Mouse (Mus musculus) retina, postnatal 7 days (tissue): ENCODE measurements around the gene Tnip3.

ENCODE experiments used
- DNase-seq: peaks from one replicate; pipeline ENCODE4 v3.0.0-alpha.2; 2012; ENCODE audit warnings: low read depth, low spot score

Tnip3 gene

GRCm38 (mm10) chr6:65646408-65646807 is 121.3 kb downstream of the Tnip3 start:
- no peak for DNase-seq

DNA sequence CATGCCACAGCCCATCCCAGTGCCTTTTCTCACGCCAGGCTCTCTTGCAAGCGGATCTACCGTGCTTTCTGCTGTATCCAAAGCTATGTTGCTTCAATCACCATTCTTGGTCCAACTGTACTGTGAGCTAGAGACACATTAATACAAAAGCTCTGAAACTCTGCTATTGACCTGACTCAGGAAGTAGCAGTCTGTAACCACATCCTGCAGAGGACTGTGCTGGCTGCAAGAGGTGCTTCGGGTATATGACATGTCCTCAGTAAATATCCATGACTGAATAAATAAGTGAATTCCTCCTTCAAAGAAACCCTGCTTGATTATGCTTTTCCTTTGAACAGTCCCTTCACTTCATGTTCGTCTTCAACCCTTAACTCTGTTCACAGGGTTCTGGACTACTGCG is 122.6 kb downstream of the Tnip3 start:
- no peak for DNase-seq

GRCm38 (mm10) chr6:65651376-65651775 is 126.3 kb downstream of the Tnip3 start:
- peak; percentile 29 for DNase-seq

GRCm38 (mm10) chr6:65661272-65661671 is 136.2 kb downstream of the Tnip3 start:
- DNase-seq, result no peak

- no peak for DNase-seq
Measured at GRCm38 (mm10) chr6:65662050-65662449, 136.9 kb downstream of the Tnip3 start.

DNA sequence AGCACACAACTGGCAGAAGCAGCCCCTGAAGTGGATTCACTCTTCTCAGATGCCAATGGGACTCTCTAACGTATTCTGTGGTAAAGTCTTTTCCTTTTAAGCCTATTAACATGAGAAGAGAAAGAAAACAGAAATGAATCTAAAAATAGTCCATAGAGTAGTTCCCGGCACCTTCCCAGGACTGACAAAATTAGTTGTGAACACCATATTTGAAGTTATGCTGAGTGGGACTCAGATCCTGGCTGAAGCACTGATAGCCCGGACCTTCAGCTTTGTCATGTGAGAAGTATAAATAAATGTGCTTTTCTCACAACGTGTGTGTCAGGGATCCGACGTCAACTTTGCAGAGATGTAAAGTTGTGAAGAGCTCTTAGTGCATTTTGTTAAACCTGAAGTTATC is 138.9 kb downstream of the Tnip3 start:
- DNase-seq, result no peak

DNA sequence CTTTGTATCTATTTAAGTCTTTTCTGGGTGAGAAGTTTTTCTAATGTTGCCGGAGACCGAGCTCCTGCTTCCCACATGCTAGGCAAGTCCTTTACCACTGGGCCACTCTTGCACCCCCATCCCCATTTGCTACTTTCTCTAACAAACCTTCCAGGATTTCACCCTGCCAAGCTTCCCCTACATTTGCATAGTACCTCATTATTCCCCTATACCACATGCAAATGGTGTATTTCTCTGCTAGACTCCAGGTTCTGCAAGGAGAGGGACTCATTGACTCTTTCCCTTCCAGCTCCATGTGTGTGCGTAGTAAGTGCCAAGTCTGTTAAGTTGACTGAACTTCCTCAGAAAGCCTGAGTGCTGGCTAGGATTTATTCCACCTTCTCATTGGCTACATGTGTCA is 141.2 kb downstream of the Tnip3 start:
- no peak for DNase-seq

GRCm38 (mm10) chr6:65669971-65670370 is 144.9 kb downstream of the Tnip3 start:
- no peak for DNase-seq

DNA sequence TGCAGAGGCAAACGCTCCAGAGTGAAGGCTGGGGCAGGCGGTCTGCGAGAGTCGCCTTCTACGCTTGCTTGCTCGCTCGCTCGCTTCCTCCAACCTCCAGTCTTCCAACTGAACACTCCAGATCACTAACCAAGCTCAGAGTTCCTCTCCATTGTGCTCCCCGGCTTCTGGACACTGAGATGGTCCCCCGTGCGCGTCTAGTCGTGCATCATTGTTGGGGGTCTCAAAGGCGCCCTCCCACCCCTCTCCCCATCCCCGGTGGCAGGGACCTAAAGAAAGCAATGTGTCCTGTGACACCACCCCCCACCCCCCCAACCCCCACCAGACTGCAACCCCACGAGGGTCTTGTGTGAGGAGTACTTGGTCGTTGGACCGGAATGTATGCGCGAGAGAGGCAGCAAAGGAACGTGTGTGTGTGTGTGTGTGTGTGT is 145.9 kb downstream of the Tnip3 start:
- no peak for DNase-seq

DNA sequence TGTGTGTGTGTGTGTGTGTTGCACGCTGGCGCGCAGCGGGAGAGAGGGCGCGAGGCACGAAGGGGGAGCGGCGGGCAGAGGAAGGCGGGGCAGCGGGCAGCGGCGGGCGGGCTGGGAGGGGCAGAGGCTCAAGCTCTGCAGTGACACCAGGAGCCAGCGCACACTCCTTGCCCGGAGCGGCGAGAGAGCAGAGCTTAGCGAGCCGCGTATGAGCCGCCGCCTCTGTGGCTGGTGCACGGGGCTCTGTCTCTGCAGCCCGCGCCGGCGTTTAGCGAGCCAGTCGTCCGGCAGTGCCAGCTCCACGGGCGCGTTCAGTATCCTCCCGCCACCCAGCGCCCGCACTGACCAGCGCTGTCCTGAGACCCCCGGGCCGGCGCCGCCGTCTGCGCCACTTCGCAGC is 146.3 kb downstream of the Tnip3 start, which contains the start of gene Ndnf:
TSS of gene Ndnf (plus strand) at position 140 of the 400 bp plus-strand sequence.
- peak; percentile 65 for DNase-seq

DNA sequence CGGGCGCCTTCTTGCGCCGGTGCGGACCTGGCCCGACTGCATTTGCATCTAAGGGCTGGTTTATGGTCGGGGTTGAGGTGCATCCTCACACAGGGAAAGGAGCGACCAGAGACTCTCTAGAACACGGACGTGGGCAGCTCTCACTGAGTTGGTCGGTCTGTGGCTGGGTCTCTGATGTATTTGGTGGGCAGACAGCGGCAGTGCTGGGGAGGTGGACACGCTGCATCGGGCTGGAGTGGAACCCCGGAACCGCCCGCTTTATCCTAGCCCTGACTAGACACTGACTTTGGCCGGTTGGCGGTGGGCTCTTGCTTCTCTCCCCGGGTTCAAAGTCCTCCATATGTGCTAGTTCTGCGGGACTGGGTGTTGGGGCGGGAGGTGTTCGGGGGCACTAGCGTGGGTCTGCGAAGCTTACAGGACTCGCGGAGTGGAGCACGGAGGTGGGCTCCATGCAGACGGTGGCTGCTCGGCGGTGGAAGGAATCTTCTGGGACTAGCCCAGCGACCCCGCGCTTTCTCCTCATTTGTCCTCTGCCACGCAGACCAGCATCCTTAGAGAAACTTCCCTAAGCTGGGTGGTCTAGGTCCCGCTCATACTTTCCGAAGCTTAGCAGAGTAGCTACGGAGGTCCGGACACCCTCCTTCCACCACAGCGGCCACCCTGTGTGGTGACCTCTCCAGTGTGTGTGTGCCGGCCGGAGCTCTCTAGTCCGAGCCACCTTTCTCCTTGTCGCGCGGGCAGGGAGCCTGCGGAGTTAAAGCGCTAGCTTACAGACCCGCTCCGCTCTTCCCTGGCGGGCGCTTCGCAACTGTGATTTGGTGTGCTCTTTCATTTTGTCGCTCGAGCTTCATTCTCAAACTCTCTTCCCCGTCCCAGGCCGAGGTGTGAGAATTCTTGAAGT is 147.3 kb downstream of the Tnip3 start:
- DNase-seq, result no peak
